Mouse (Mus musculus): Measurements from ENCODE around the gene Ptprg.

Gene Ptprg

GRCm38 (mm10) chr14:12089954-12090353, 536.6 kb downstream of the Ptprg start:
- no peak for DNase-seq (ENCODE audit: low spot score in 2 of 2)

GRCm38 (mm10) chr14:12091730-12092129, 538.4 kb downstream of the Ptprg start:
- DNase-seq (ENCODE audit: low spot score in 2 of 2) = no peak

GRCm38 (mm10) chr14:12099390-12100333, 546.3 kb downstream of the Ptprg start:
- no peak for DNase-seq (ENCODE audit: low spot score in 2 of 2)

- no peak for DNase-seq (ENCODE audit: low spot score in 2 of 2)
These were observed 549.3 kb downstream of the Ptprg start for GRCm38 (mm10) chr14:12102389-12103325.

GRCm38 (mm10) chr14:12104297-12105155, 551.2 kb downstream of the Ptprg start:
- DNase-seq (ENCODE audit: low spot score in 2 of 2) = no peak

GRCm38 (mm10) chr14:12105156-12105430, 551.8 kb downstream of the Ptprg start:
- no peak for DNase-seq (ENCODE audit: low spot score in 2 of 2)

- DNase-seq (ENCODE audit: low spot score in 2 of 2) = no peak
These were observed 552.3 kb downstream of the Ptprg start for GRCm38 (mm10) chr14:12105593-12105992.

GRCm38 (mm10) chr14:12107459-12107858, 554.1 kb downstream of the Ptprg start:
- no peak for DNase-seq (ENCODE audit: low spot score in 2 of 2)

GRCm38 (mm10) chr14:12107991-12108390, 554.7 kb downstream of the Ptprg start:
- no peak for DNase-seq (ENCODE audit: low spot score in 2 of 2)

- peak in 1 of 2 experiments; percentile 19 for DNase-seq (ENCODE audit: low spot score in 2 of 2)
These were observed 559.2 kb downstream of the Ptprg start for GRCm38 (mm10) chr14:12112548-12113011.

GRCm38 (mm10) chr14:12113326-12113725, 560.0 kb downstream of the Ptprg start:
- DNase-seq (ENCODE audit: low spot score in 2 of 2) = no peak

GRCm38 (mm10) chr14:12114016-12114415, 560.7 kb downstream of the Ptprg start:
- DNase-seq (ENCODE audit: low spot score in 2 of 2) = no peak

- DNase-seq (ENCODE audit: low spot score in 2 of 2) = no peak
These were observed 565.9 kb downstream of the Ptprg start for GRCm38 (mm10) chr14:12119260-12119659.

- DNase-seq (ENCODE audit: low spot score in 2 of 2) = no peak
These were observed 568.6 kb downstream of the Ptprg start for GRCm38 (mm10) chr14:12121906-12122305.

- DNase-seq (ENCODE audit: low spot score in 2 of 2) = no peak
These were observed 571.4 kb downstream of the Ptprg start for GRCm38 (mm10) chr14:12124682-12125081.

GRCm38 (mm10) chr14:12127951-12128350, 574.6 kb downstream of the Ptprg start:
- DNase-seq (ENCODE audit: low spot score in 2 of 2) = no peak

- DNase-seq (ENCODE audit: low spot score in 2 of 2) = no peak
These were observed 578.8 kb downstream of the Ptprg start for GRCm38 (mm10) chr14:12132046-12132615.

GRCm38 (mm10) chr14:12133163-12133562, 579.8 kb downstream of the Ptprg start:
- no peak for DNase-seq (ENCODE audit: low spot score in 2 of 2)

GRCm38 (mm10) chr14:12134504-12134903, 581.2 kb downstream of the Ptprg start:
- DNase-seq (ENCODE audit: low spot score in 2 of 2) = no peak

- no peak for DNase-seq (ENCODE audit: low spot score in 2 of 2)
These were observed 583.2 kb downstream of the Ptprg start for GRCm38 (mm10) chr14:12136536-12136935.

All from urinary bladder, postnatal 36 days (tissue).